Mouse (Mus musculus) cerebellum, adult 18-20 months (tissue): ENCODE measurements at regions not wholly inside any gene's neighbourhood (a gene's known extent, or its start where the extent isn't known, plus 50 kb on each side); places are given as distances from the start of the nearest gene placed in this dataset.

Experiments used
- DNase-seq, 2 experiments: peaks; one replicate each; pipeline ENCODE4 v3.0.0; 2021

- no peak for DNase-seq
These were observed 146.7 kb upstream of the Rgmb start for GRCm38 (mm10) chr17:15977374-15978031.

DNA sequence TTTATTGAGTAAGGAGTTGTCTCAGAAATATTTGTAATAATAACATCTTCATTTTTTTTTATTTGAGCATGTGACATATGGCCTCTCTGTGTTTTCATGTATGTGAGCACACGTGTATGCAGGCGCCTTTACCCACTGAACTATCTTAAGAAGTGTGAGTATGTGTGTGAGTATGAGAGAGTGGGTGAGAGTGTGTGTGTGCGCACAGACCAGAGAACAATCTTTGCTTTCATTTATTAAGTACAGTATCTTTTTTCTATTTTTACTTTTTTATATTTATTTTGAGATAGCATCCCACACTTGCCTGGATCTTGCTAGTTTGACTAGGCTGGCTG, 140.5 kb upstream of the Rgmb start:
- no peak for DNase-seq

GRCm38 (mm10) chr17:15970481-15971350, 139.9 kb upstream of the Rgmb start:
- DNase-seq = no peak

GRCm38 (mm10) chr17:15968331-15968730, 137.5 kb upstream of the Rgmb start:
- no peak for DNase-seq

- DNase-seq = no peak
These were observed 124.8 kb upstream of the Rgmb start for GRCm38 (mm10) chr17:15955656-15956055.

DNA sequence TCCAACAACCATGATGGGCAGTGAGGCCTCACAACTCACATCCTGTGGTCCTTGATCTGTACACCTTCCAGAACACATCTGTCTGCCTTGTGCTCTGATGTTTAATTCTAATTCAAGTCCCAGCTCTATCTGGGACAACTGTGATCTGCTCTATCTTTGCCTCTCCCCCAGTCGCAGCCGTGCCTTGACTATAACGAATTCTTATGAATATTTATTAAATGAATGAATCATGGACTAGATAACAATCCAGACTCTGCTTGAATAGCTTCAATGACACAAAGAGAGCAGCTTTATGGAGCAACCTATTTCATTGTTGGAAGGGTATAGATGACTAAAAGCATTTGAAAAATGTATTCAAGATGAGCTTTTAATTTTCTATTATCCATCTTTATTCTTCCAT, 120.8 kb upstream of the Rgmb start:
- no peak for DNase-seq

DNA sequence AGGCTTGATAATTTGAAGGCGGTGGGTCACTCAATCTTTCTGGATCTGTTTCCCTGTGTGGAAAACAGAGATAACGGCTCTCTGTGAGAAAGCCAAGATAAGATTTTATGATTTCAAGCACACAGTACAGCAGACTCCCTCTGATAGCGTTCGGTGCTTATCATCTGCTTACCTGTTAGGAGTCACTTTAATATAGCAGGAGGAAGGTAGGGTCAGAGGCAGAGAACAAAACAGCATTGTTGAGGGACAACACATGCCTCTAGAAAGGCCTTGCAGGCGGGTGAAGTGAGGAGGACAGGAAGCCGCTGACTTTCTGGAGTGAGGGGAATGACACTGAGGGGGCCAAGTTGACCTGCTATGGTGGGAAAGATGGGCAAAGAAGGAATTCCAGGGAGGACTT, 118.9 kb upstream of the Rgmb start:
- no peak for DNase-seq

DNA sequence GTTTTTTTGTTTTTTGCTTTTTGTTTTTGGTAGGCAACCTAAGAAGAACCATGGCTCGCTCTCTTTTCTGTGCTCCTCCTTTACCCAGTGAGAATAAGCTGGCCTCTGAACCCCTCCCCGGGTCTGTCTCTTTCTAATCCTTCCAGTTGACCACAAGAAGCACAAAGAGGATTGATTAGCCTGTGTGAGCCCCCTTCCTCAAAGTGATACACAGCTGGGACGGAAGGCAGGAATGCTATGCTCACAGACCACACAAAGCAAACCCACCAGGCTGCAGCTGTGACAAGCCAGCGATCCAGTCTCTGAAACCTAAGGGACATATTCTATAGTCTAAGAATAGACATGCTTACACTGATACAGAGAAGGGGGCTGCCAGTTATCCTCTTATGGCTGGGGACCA, 111.5 kb upstream of the Rgmb start:
- no peak for DNase-seq

DNA sequence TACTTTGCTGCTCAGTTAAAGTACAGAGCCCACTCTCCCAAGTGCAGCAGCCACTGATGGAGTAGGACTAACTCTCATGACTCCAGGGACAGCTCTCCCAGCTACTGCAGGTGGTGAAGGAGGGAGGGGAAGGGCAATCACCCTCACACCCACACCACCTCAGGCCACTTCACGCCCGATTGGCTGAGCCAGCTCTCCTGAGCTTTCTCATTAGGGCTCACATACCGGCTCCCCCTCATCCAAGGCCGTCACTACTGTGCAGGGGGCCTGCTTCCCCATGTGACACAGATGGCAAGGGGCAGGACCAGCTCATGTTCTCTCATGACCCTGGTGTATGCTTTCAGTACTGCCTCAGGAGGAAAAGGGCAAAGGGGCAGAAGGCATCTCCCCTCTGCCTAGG, 87.8 kb upstream of the Rgmb start:
- no peak for DNase-seq

DNA sequence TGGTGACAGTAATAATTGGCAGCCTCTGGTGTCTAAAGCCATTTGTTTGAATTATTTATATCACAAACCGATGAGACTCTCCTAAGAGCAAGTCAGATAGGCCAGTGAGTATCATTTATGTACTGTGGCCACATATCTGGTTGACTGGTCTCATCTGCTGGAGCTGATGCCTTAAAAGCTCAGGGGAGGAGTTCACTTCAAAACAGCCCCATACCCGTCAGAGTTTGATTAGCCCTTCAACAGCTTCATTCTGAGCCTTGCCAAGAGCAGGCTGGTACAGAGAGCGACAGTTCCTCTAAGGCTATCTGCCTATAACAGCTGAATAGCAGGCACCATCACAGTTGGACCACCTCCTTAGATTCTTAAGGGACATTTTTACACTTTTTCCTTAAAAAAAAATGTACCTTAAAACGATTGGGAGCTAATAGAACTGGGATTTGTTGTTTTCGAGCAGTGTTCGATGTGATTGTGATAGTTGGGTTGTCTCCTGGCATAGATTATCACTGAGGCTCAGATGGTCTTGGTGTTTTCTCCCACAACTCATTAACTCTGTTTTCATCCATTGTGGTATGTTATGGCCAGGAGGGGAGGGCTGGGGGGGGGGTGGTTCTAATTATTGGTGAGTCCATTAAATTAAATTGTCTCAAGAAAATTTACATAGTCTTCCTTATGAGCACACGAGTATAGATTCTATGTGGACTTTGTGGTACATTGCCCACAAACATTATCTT, 68.0 kb upstream of the Rgmb start:
- no peak for DNase-seq

GRCm38 (mm10) chr17:15895968-15896367, 65.1 kb upstream of the Rgmb start:
- no peak for DNase-seq

- no peak for DNase-seq
These were observed 61.2 kb upstream of the Rgmb start for GRCm38 (mm10) chr17:15891896-15892675.

GRCm38 (mm10) chr17:15890595-15891140, 59.8 kb upstream of the Rgmb start:
- DNase-seq = no peak

DNA sequence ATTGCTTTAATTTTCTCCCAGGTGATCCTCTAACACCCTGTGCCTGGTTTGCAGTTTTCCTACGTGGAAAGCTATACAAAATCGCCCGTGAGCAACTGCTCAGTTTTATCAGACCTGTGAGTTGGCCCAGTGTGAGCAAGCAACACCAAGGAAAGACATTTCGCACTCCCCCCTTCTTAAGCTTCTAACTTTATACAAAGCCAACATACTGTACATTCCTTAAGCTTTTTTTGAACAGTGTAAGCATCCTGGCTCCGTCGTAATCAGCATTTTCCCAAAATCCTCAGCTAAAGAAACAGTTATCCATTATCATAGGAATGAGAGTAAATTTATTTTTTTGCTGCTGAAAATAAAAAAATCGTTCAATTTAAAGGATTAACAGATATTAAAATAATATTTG, 52.0 kb upstream of the Rgmb start:
- DNase-seq = no peak

DNA sequence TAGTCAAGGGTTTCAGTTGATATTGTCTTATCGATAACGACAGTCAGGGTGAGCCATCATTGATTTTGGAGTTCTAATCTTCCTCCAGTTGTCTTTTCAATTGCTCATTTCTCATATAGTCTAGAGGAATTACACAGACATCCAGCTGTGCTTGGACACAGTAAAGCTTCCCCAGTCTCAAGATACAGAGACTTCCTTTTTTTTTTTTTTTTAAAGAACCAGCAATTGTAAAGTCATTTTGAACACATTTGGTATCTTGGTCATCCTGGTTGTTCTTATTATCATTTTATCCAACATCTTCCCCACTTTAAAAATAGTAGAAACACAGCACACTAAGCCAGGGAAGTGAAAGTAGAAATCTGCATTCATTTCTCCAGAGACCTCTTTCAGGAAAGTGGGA, 51.4 kb upstream of the Rgmb start:
- DNase-seq = no peak
